Mouse (Mus musculus) heart, postnatal 0 days (tissue): ENCODE measurements at regions not wholly inside any gene's neighbourhood (a gene's known extent, or its start where the extent isn't known, plus 50 kb on each side); places are given as distances from the start of the nearest gene placed in this dataset.

Experiments used
- ATAC-seq: fragments of 200-750 bp; cut with Nextera tagmentation; 2 replicates; pipeline ENCODE4 v1.8.0; 2017; ENCODE audit warnings: low read depth, moderate number of reproducible peaks, moderate library complexity; ENCODE audit not compliant: insufficient read depth
- DNase-seq: peaks from one replicate; pipeline ENCODE4 v3.0.0-alpha.2; 2016; ENCODE audit warnings: low spot score
- H3K27ac ChIP-seq: fragments of 300-500 bp; sonication (generic); 2 replicates; pipeline ENCODE4 v1.5.1; 2014; ENCODE audit warnings: low read depth, mild to moderate bottlenecking
- H3K27me3 ChIP-seq: fragments of 300-500 bp; sonication (generic); 2 replicates; pipeline ENCODE4 v1.6.1; 2014; ENCODE audit warnings: low read length, mixed read lengths; ENCODE audit not compliant: control insufficient read depth, insufficient read depth
- H3K36me3 ChIP-seq: fragments of 300-500 bp; sonication (generic); replicated peaks from 2 replicates; pipeline ENCODE4 v1.6.1; 2014; ENCODE audit warnings: low read length, mixed read lengths; ENCODE audit not compliant: control insufficient read depth, insufficient read depth
- H3K4me1 ChIP-seq: fragments of 300-500 bp; sonication (generic); 2 replicates; pipeline ENCODE4 v1.6.1; 2014; ENCODE audit warnings: antibody characterized with exemption; ENCODE audit not compliant: control insufficient read depth, insufficient read depth
- H3K4me2 ChIP-seq: fragments of 300-500 bp; sonication (generic); 2 replicates; pipeline ENCODE4 v1.6.1; 2014; ENCODE audit warnings: low read depth, mild to moderate bottlenecking, low read length, moderate library complexity
- H3K4me3 ChIP-seq: fragments of 300-500 bp; sonication (generic); 2 replicates; pipeline ENCODE4 v1.5.1; 2014; ENCODE audit warnings: low read depth, low read length
- H3K9ac ChIP-seq: fragments of 300-500 bp; sonication (generic); replicated peaks from 2 replicates; pipeline ENCODE4 v1.6.1; 2014; ENCODE audit warnings: low read depth, low read length, mixed read lengths
- H3K9me3 ChIP-seq: fragments of 300-500 bp; sonication (generic); replicated peaks from 2 replicates; pipeline ENCODE4 v1.6.1; 2016; ENCODE audit warnings: low read length; ENCODE audit not compliant: control insufficient read depth
- CTCF ChIP-seq: IDR thresholded peaks from 2 replicates; pipeline ENCODE4 v1.5.1; 2016; ENCODE audit warnings: antibody characterized with exemption, control low read depth, low read depth
- EP300 ChIP-seq: IDR thresholded peaks from 2 replicates; pipeline ENCODE4 v1.6.1; 2016; ENCODE audit warnings: antibody characterized with exemption, low read depth
- WGBS: fragments of 180-500 bp; shearing (Covaris S2); extraction: QIAGEN DNeasy Blood & Tissue Kit; methylation state at CpG from one replicate; pipeline ENCODE4 v1.1.7; 2014; 5-methylcytosine and 5-hydroxymethylcytosine counted together

DNA sequence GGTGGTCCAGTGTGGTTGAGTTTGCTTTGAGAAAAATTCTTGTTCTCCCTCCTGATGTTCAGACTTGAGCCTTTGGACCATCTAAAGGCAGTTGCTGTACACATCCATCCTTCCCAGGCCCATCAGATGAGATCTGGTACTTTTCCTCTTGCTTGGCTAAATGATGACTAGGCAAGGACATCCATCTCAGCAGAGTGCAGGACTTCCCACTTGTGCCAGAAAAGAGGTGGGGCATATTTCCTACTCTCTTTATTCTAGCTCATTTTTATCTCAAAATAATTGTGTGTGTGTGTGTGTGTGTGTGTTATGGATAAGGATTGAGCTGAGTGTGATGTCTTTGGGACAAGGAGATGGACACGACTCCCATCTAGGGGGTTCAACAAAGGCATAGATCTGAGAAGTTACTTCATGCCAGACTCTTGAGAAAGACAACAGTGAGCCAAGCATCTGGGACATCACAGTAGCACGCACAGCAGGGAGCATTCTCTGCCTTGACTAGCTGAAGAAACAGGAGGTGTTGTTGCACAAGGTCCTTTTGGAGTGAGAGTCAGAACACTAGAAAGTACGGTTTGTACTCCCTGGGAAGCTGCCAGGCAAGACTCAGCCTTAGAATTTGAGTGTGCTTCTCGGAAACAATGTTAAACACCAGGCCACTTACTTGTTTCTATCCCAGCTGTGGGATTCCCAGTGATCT is 177.8 kb upstream of the Tgfbr2 start:
- H3K27me3 ChIP-seq = no peaks in the 10 kb centered on the region
- no peaks in the 10 kb centered on the region for H3K4me1 ChIP-seq
- DNase-seq (no peak), ATAC-seq (no peak)
- no peak overlapping the region for H3K9ac ChIP-seq
- no peak overlapping the region for H3K27ac ChIP-seq
- no peak overlapping the region for H3K4me3 ChIP-seq
- no peaks in the 10 kb centered on the region for H3K36me3 ChIP-seq
- H3K4me2 ChIP-seq = no peak overlapping the region
- H3K9me3 ChIP-seq = no peaks in the 10 kb centered on the region
- TF ChIP-seq EP300 (no peak), CTCF (no peak)
- 72% methylated on average over 4 of the region's 4 CpGs for WGBS

DNA sequence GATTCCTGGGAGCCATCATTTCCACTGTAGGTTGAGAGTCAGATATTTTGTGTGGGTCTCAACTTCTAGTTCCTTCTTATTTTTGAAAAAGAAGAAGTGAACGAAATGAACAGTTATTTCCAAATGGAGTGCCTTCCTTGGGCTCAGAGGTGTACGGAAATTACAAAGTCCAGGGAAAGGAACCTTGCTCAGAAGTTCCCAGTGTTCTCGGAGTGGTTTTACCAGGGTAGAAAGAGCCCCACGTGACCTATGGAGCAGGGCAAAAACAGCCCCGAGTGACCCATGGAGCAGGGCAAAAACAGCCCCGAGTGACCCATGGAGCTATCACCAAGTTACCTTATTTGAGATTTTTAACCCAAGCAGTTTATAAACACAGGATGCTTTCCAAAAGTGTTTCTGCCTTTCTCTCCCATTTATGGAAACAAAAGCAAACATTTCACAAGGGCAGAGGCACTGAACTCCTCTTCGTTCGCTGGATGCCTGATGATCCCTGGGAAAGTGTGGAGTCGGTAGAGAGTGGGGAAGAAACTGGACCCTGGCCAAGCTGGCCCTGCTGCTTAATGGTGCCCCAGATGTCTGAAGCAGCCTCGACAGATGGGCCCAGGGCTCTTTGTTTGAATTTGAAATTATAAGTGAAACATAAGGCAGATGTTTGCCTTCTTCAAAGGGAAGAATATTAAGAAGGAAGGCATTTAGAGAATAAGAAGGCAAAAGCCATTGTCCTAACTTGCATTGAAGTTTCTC is 175.8 kb upstream of the Tgfbr2 start:
- H3K4me2 ChIP-seq = no peak overlapping the region
- H3K9ac ChIP-seq = no peak overlapping the region
- H3K27me3 ChIP-seq = no peaks in the 10 kb centered on the region
- H3K9me3 ChIP-seq = no peaks in the 10 kb centered on the region
- no peak for ATAC-seq
- TF ChIP-seq EP300 (no peak), CTCF (no peak)
- 64% methylated on average over 10 of the region's 10 CpGs for WGBS
- no peak overlapping the region for H3K27ac ChIP-seq
- H3K4me1 ChIP-seq = no peaks in the 10 kb centered on the region
- no peak overlapping the region for H3K4me3 ChIP-seq
- no peaks in the 10 kb centered on the region for H3K36me3 ChIP-seq
- DNase-seq = no peak

DNA sequence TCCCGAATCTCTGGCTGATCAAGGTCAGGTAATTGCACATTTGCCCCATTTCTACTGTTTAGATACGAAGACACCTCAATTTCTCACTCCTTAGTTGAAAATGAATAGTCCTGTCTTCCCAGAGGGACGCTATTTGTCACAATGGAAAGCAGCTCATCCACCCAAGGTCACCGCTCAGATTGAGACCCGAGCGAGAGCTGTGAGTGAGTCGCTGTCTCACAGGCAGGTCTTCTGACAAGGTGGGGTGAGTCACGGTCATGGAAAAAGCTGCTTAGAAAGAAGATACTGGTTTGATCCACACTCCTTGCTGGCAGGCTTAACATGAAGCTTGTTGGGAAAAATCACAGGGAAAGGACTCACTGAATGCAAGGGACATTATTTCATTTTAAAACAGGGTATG is 171.9 kb upstream of the Tgfbr2 start:
- ATAC-seq (no peak), DNase-seq (no peak)
- Histone ChIP-seq H3K4me3 (no peak overlapping the region), H3K27me3 (no peaks in the 10 kb centered on the region), H3K4me2 (no peak overlapping the region), H3K9ac (no peak overlapping the region), H3K4me1 (no peaks in the 10 kb centered on the region), H3K36me3 (no peaks in the 10 kb centered on the region), H3K9me3 (no peaks in the 10 kb centered on the region), H3K27ac (no peak overlapping the region)
- TF ChIP-seq EP300 = no peak
- TF ChIP-seq CTCF = no peak
- WGBS = 76% methylated on average over 8 of the region's 8 CpGs

DNA sequence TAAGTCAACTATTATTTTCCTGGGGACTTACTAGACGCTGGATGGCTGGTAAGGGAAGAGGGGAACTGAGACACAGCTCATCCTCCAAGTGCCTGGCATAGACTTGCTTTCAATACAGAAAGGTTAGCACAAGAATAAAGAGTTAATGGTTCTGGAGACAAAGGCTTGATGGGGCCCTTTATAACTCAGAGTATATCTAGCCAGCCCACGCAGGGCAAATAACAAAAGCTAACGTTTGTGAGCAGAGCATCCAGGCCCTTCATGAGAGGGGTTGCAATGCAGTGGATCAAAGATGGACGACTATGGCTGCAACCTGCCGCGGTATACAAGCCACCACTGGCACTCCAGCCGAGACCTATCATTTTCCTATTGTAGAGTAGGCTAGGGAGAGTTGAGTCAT is 171.3 kb upstream of the Tgfbr2 start:
- H3K4me3 ChIP-seq = no peak overlapping the region
- H3K9ac ChIP-seq = no peak overlapping the region
- 84% methylated on average over 7 of the region's 7 CpGs for WGBS
- H3K4me1 ChIP-seq = no peaks in the 10 kb centered on the region
- H3K36me3 ChIP-seq = no peaks in the 10 kb centered on the region
- H3K27ac ChIP-seq = no peak overlapping the region
- no peak for ATAC-seq
- no peaks in the 10 kb centered on the region for H3K9me3 ChIP-seq
- H3K27me3 ChIP-seq = no peaks in the 10 kb centered on the region
- no peak for DNase-seq
- H3K4me2 ChIP-seq = no peak overlapping the region
- TF ChIP-seq CTCF (no peak), EP300 (no peak)

DNA sequence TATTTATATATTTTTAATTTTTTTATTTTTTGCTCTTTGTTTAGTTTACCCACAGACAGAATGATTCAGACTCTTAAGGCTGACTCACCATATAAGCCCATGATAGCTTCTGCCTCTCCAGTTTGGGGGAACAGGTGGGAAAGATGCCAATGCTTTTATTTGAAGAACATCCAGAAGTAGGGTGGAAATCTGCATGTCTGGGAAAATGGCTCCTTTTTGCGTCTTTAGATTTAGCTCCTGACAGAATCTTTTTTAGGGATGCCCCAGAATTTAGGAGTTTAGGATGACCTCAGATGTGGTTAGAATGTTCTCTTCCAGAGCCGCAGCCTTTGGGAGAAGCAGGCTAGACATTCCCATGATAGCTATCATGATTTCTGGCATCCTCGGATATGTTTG is 167.9 kb upstream of the Tgfbr2 start:
- 76% methylated on average over 3 of the region's 3 CpGs for WGBS
- H3K4me2 ChIP-seq = no peak overlapping the region
- DNase-seq (no peak), ATAC-seq (no peak)
- H3K4me1 ChIP-seq = no peaks in the 10 kb centered on the region
- 0 out of 2 replicates have a peak, but pooled peaks cover 3% of the 10 kb centered on the region for H3K9me3 ChIP-seq
- TF ChIP-seq EP300 (no peak), CTCF (no peak)
- H3K36me3 ChIP-seq = no peaks in the 10 kb centered on the region
- H3K9ac ChIP-seq = no peak overlapping the region
- no peak overlapping the region for H3K27ac ChIP-seq
- no peak overlapping the region for H3K4me3 ChIP-seq
- no peaks in the 10 kb centered on the region for H3K27me3 ChIP-seq
